Mouse (Mus musculus): ENCODE measurements around the gene Kcnk18. TPM values are rescaled to one million over a fixed set of nuclear protein-coding genes. Genes with fewer than 3 reads are reported as not detected.
A peak's percentile ranks its signal among the peaks of the same experiment; 100 is the strongest.

Gene Kcnk18
- polyA plus RNA-seq, 1 experiment from 2014 or later = not detected

- 56% methylated on average over 3 of the region's 3 CpGs for WGBS
Observed at GRCm38 (mm10) chr19:59184000-59184399, 35.0 kb upstream of the Kcnk18 start.

GRCm38 (mm10) chr19:59188981-59189380 lies 30.0 kb upstream of the Kcnk18 start:
- H3K9ac ChIP-seq (replicated peaks; ENCODE audit: low read length) = no peak overlapping the region
- no peak overlapping the region for H3K4me2 ChIP-seq (ENCODE audit: low read depth, low read length)
- H3K27me3 ChIP-seq (ENCODE audit: control insufficient read depth, insufficient read depth, low read length) = peaks cover 22% of the 10 kb centered on the region
- WGBS = 14% methylated on average over 4 of the region's 4 CpGs
- H3K36me3 ChIP-seq (replicated peaks; ENCODE audit: control insufficient read depth, insufficient read depth, low read depth, low read length) = no peaks in the 10 kb centered on the region
- DNase-seq (ENCODE audit: low spot score) (no peak), ATAC-seq (replicated peaks; ENCODE audit: insufficient number of reproducible peaks, low FRiP score, low TSS enrichment, low read depth) (no peak)
- H3K4me3 ChIP-seq (ENCODE audit: low read depth, low read length) = no peak overlapping the region
- no peak overlapping the region for H3K27ac ChIP-seq (replicated peaks; ENCODE audit: low read depth, low read length)
- no peaks in the 10 kb centered on the region for H3K4me1 ChIP-seq (ENCODE audit: control insufficient read depth, insufficient read depth, low read length)
- no peaks in the 10 kb centered on the region for H3K9me3 ChIP-seq (replicated peaks; ENCODE audit: control insufficient read depth, low read length)

More at GRCm38 (mm10) chr19:59184000-59184399, 35.0 kb upstream of the Kcnk18 start:
- H3K9me3 ChIP-seq (replicated peaks; ENCODE audit: control insufficient read depth, low read length) = no peaks in the 10 kb centered on the region
- H3K4me1 ChIP-seq (ENCODE audit: control insufficient read depth, insufficient read depth, low read length) = no peaks in the 10 kb centered on the region
- H3K27me3 ChIP-seq (ENCODE audit: control insufficient read depth, insufficient read depth, low read length) = peaks cover 2% of the 10 kb centered on the region
- H3K36me3 ChIP-seq (replicated peaks; ENCODE audit: control insufficient read depth, insufficient read depth, low read depth, low read length) = no peaks in the 10 kb centered on the region
- no peak overlapping the region for H3K27ac ChIP-seq (replicated peaks; ENCODE audit: low read depth, low read length)
- H3K4me2 ChIP-seq (ENCODE audit: low read depth, low read length) = no peak overlapping the region
- no peak overlapping the region for H3K9ac ChIP-seq (replicated peaks; ENCODE audit: low read length)
- no peak for DNase-seq (ENCODE audit: low spot score)
- ATAC-seq (replicated peaks; ENCODE audit: insufficient number of reproducible peaks, low FRiP score, low TSS enrichment, low read depth) = no peak
- no peak overlapping the region for H3K4me3 ChIP-seq (ENCODE audit: low read depth, low read length)

- Histone ChIP-seq H3K27me3 (ENCODE audit: control insufficient read depth, insufficient read depth, low read length) (peaks cover 34% of the 10 kb centered on the region), H3K4me2 (ENCODE audit: low read depth, low read length) (no peak overlapping the region), H3K4me3 (ENCODE audit: low read depth, low read length) (no peak overlapping the region), H3K9me3 (replicated peaks; ENCODE audit: control insufficient read depth, low read length) (no peaks in the 10 kb centered on the region), H3K9ac (replicated peaks; ENCODE audit: low read length) (no peak overlapping the region), H3K4me1 (ENCODE audit: control insufficient read depth, insufficient read depth, low read length) (no peaks in the 10 kb centered on the region), H3K27ac (replicated peaks; ENCODE audit: low read depth, low read length) (no peak overlapping the region), H3K36me3 (replicated peaks; ENCODE audit: control insufficient read depth, insufficient read depth, low read depth, low read length) (no peaks in the 10 kb centered on the region)
- DNase-seq (ENCODE audit: low spot score) (peak; percentile 5), ATAC-seq (replicated peaks; ENCODE audit: insufficient number of reproducible peaks, low FRiP score, low TSS enrichment, low read depth) (no peak)
- WGBS = 1% methylated on average over 8 of the region's 8 CpGs
Observed at GRCm38 (mm10) chr19:59190431-59191122, 28.4 kb upstream of the Kcnk18 start.

- no peaks in the 10 kb centered on the region for H3K36me3 ChIP-seq (replicated peaks; ENCODE audit: control insufficient read depth, insufficient read depth, low read depth, low read length)
- DNase-seq (ENCODE audit: low spot score) (no peak), ATAC-seq (replicated peaks; ENCODE audit: insufficient number of reproducible peaks, low FRiP score, low TSS enrichment, low read depth) (no peak)
- H3K27ac ChIP-seq (replicated peaks; ENCODE audit: low read depth, low read length) = no peak overlapping the region
- H3K27me3 ChIP-seq (ENCODE audit: control insufficient read depth, insufficient read depth, low read length) = peaks cover 40% of the 10 kb centered on the region
- H3K4me2 ChIP-seq (ENCODE audit: low read depth, low read length) = no peak overlapping the region
- no peaks in the 10 kb centered on the region for H3K4me1 ChIP-seq (ENCODE audit: control insufficient read depth, insufficient read depth, low read length)
- no peak overlapping the region for H3K9ac ChIP-seq (replicated peaks; ENCODE audit: low read length)
- 7% methylated on average over 4 of the region's 4 CpGs for WGBS
- H3K9me3 ChIP-seq (replicated peaks; ENCODE audit: control insufficient read depth, low read length) = no peaks in the 10 kb centered on the region
- no peak overlapping the region for H3K4me3 ChIP-seq (ENCODE audit: low read depth, low read length)
Observed at GRCm38 (mm10) chr19:59191123-59191505, 27.9 kb upstream of the Kcnk18 start.

- no peaks in the 10 kb centered on the region for H3K9me3 ChIP-seq (replicated peaks; ENCODE audit: control insufficient read depth, low read length)
- WGBS = 8% methylated on average over 2 of the region's 2 CpGs
- peak; percentile 21 for DNase-seq (ENCODE audit: low spot score)
- peaks cover 51% of the 10 kb centered on the region for H3K27me3 ChIP-seq (ENCODE audit: control insufficient read depth, insufficient read depth, low read length)
- ATAC-seq (replicated peaks; ENCODE audit: insufficient number of reproducible peaks, low FRiP score, low TSS enrichment, low read depth) = no peak
- H3K9ac ChIP-seq (replicated peaks; ENCODE audit: low read length) = no peak overlapping the region
- no peak overlapping the region for H3K4me3 ChIP-seq (ENCODE audit: low read depth, low read length)
- H3K27ac ChIP-seq (replicated peaks; ENCODE audit: low read depth, low read length) = no peak overlapping the region
- no peaks in the 10 kb centered on the region; the same call in 1 of the 2 replicates for H3K4me1 ChIP-seq (ENCODE audit: control insufficient read depth, insufficient read depth, low read length)
- H3K36me3 ChIP-seq (replicated peaks; ENCODE audit: control insufficient read depth, insufficient read depth, low read depth, low read length) = no peaks in the 10 kb centered on the region
- no peak overlapping the region for H3K4me2 ChIP-seq (ENCODE audit: low read depth, low read length)
Observed at GRCm38 (mm10) chr19:59192491-59192890, 26.5 kb upstream of the Kcnk18 start.

GRCm38 (mm10) chr19:59193456-59193855 lies 25.6 kb upstream of the Kcnk18 start:
- 1% methylated on average over 9 of the region's 10 CpGs for WGBS
- Histone ChIP-seq H3K4me3 (ENCODE audit: low read depth, low read length) (no peak overlapping the region), H3K36me3 (replicated peaks; ENCODE audit: control insufficient read depth, insufficient read depth, low read depth, low read length) (no peaks in the 10 kb centered on the region), H3K27me3 (ENCODE audit: control insufficient read depth, insufficient read depth, low read length) (peaks cover 53% of the 10 kb centered on the region), H3K9me3 (replicated peaks; ENCODE audit: control insufficient read depth, low read length) (no peaks in the 10 kb centered on the region), H3K9ac (replicated peaks; ENCODE audit: low read length) (no peak overlapping the region), H3K27ac (replicated peaks; ENCODE audit: low read depth, low read length) (no peak overlapping the region), H3K4me1 (ENCODE audit: control insufficient read depth, insufficient read depth, low read length) (no peaks in the 10 kb centered on the region; the same call in 1 of the 2 replicates), H3K4me2 (ENCODE audit: low read depth, low read length) (no peak overlapping the region)
- DNase-seq (ENCODE audit: low spot score) (no peak), ATAC-seq (replicated peaks; ENCODE audit: insufficient number of reproducible peaks, low FRiP score, low TSS enrichment, low read depth) (no peak)

- ATAC-seq (replicated peaks; ENCODE audit: insufficient number of reproducible peaks, low FRiP score, low TSS enrichment, low read depth) (peak; percentile 54; the same call in 1 of the 2 replicates), DNase-seq (ENCODE audit: low spot score) (no peak)
- no peaks in the 10 kb centered on the region for H3K36me3 ChIP-seq (replicated peaks; ENCODE audit: control insufficient read depth, insufficient read depth, low read depth, low read length)
- H3K27ac ChIP-seq (replicated peaks; ENCODE audit: low read depth, low read length) = no peak overlapping the region
- peak overlapping the region; percentile 1; the same call in 1 of the 2 replicates for H3K9ac ChIP-seq (replicated peaks; ENCODE audit: low read length)
- H3K4me3 ChIP-seq (ENCODE audit: low read depth, low read length) = peak overlapping the region; percentile 3; the same call in 1 of the 2 replicates
- H3K4me1 ChIP-seq (ENCODE audit: control insufficient read depth, insufficient read depth, low read length) = no peaks in the 10 kb centered on the region; the same call in 1 of the 2 replicates
- peak overlapping the region; percentile 25 for H3K4me2 ChIP-seq (ENCODE audit: low read depth, low read length)
- WGBS = under 1% methylated on average over 50 of the region's 50 CpGs
- no peaks in the 10 kb centered on the region for H3K9me3 ChIP-seq (replicated peaks; ENCODE audit: control insufficient read depth, low read length)
- peaks cover 48% of the 10 kb centered on the region for H3K27me3 ChIP-seq (ENCODE audit: control insufficient read depth, insufficient read depth, low read length)
Observed at GRCm38 (mm10) chr19:59193986-59194820, 24.8 kb upstream of the Kcnk18 start.

Measured in embryonic facial prominence, embryonic 11.5 days (tissue).